Mouse (Mus musculus): Measurements from ENCODE around the gene Gna11. TPM values are rescaled to one million over a fixed set of nuclear protein-coding genes. Genes with fewer than 3 reads are reported as not detected.

The Gna11 gene
- polyA plus RNA-seq, 1 experiment from 2014 or later = 77.1 TPM

DNA sequence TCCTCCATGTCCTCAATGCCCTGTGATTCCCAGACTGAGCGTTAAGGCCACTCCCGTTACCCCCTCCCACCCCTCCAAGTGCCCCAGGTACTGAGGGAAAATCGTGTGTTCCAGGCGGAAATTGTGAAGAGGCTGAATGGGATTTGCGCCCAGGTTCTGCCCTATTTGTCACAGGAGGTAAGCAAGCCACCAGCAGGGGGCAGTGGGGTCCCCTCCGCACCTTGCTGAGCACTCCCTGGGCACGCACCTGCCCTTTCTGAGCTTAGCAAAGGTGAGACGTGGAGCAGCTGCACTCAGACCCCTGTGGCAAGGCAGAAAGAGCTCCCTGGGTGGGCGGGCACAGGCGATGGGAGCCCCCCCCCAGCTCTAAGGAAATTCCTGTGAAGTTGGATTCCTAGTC is 19.7 kb upstream of the Gna11 start:
- H3K4me2 ChIP-seq (replicated peaks) = peak overlapping the region; percentile 42; the same call in 1 of the 2 replicates
- peaks cover 80% of the 10 kb centered on the region for H3K4me1 ChIP-seq (replicated peaks)
- H3K36me3 ChIP-seq = peaks cover 43% of the 10 kb centered on the region
- H3K27me3 ChIP-seq = peaks cover 58% of the 10 kb centered on the region
- 0 out of 2 replicates have a peak overlapping the region, but pooled peaks have one; percentile 25 for H3K27ac ChIP-seq
- H3K4me3 ChIP-seq (replicated peaks) = no peak overlapping the region
- H3K9me3 ChIP-seq = no peaks in the 10 kb centered on the region
- 19% methylated on average over 10 of the region's 10 CpGs for WGBS
- no peak overlapping the region for H3K9ac ChIP-seq (replicated peaks)
- no peak for ATAC-seq

DNA sequence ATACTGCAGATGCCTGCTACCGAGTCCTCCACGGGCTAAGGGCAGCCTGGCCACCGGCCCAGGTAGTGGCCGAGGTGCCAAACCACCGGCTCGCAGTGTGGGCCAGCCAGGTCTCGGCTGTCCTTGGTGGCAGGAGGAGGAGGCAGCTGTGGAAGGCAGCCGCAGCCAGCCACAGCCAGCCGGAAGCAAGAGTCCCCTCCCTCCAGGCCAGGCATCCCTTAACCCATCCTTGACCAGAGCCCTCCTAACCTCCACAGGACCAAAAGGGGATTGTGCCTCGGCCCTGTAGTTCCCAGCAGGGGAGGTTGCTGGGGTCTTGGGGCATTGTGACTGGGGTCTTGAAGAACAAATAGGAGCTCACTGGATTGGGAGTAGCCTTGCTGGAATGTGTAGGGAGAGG is 19.2 kb upstream of the Gna11 start:
- H3K9me3 ChIP-seq = no peaks in the 10 kb centered on the region
- ATAC-seq = no peak
- 7% methylated on average over 10 of the region's 10 CpGs for WGBS
- H3K27me3 ChIP-seq = peaks cover 53% of the 10 kb centered on the region
- H3K4me3 ChIP-seq (replicated peaks) = peak overlapping the region; percentile 27
- H3K4me2 ChIP-seq (replicated peaks) = peak overlapping the region; percentile 42
- 0 out of 2 replicates have a peak overlapping the region, but pooled peaks have one; percentile 25 for H3K27ac ChIP-seq
- H3K36me3 ChIP-seq = peaks cover 43% of the 10 kb centered on the region
- H3K9ac ChIP-seq (replicated peaks) = peak overlapping the region; percentile 52; the same call in 1 of the 2 replicates
- peaks cover 75% of the 10 kb centered on the region for H3K4me1 ChIP-seq (replicated peaks)

- Histone ChIP-seq H3K4me1 (replicated peaks) (peaks cover 73% of the 10 kb centered on the region), H3K27ac (no peak overlapping the region), H3K36me3 (peaks cover 43% of the 10 kb centered on the region), H3K27me3 (peaks cover 53% of the 10 kb centered on the region), H3K4me2 (replicated peaks) (peak overlapping the region; percentile 42), H3K9me3 (no peaks in the 10 kb centered on the region), H3K9ac (replicated peaks) (peak overlapping the region; percentile 52; the same call in 1 of the 2 replicates), H3K4me3 (replicated peaks) (no peak overlapping the region)
- no peak for ATAC-seq
- WGBS = 51% methylated on average over 6 of the region's 6 CpGs
Measured at GRCm38 (mm10) chr10:81563481-81563880, 18.5 kb upstream of the Gna11 start.

- 73% methylated on average over 6 of the region's 6 CpGs for WGBS
- H3K27ac ChIP-seq = no peak overlapping the region
- H3K9ac ChIP-seq (replicated peaks) = peak overlapping the region; percentile 54
- H3K27me3 ChIP-seq = peaks cover 43% of the 10 kb centered on the region
- peaks cover 64% of the 10 kb centered on the region for H3K4me1 ChIP-seq (replicated peaks)
- no peaks in the 10 kb centered on the region for H3K9me3 ChIP-seq
- ATAC-seq = no peak
- H3K4me3 ChIP-seq (replicated peaks) = 0 out of 2 replicates have a peak overlapping the region, but pooled peaks have one; percentile 8
- peaks cover 43% of the 10 kb centered on the region for H3K36me3 ChIP-seq
- peak overlapping the region; percentile 33 for H3K4me2 ChIP-seq (replicated peaks)
Measured at GRCm38 (mm10) chr10:81562411-81562810, 17.4 kb upstream of the Gna11 start.

DNA sequence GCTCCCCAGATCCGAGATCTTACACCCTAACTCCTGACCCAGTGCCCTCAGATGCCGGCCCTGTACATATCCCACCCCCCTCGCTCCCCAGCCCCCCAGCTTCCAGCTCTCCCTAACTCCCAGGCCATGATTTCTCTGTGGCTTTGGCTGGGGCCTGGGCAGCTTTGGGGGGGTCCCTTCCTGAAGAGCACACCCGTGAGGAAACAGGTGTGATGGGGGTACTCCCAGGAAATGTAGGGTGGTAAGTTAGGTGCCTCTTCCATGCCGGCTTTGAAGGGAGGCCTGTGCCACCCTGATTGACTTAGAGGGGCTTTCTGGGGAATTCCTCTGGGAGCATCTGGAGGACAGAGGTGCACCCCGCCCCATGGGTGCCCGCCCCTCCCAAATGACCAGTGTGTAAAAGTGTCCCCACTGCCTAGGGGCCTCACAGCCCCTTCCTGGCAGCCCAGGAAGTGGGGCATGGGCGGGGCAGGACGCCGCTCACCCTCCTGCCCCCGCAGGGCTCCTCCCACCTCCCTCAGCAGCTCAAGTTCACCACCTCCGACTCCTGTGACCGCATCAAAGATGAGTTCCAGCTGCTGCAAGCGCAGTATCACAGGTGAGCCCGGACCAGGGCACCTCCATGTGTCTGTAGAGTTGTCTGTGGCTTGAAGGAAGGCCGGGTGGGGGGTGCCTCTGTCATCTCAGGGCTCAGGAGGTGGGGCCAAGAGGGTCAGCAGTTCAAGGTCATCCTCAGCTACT is 15.9 kb upstream of the Gna11 start:
- H3K4me3 ChIP-seq (replicated peaks) = peak overlapping the region; percentile 95
- WGBS = 39% methylated on average over 16 of the region's 16 CpGs
- peak overlapping the region; percentile 95 for H3K4me2 ChIP-seq (replicated peaks)
- H3K9me3 ChIP-seq = no peaks in the 10 kb centered on the region
- peak overlapping the region; percentile 100 for H3K9ac ChIP-seq (replicated peaks)
- peak overlapping the region; percentile 92 for H3K27ac ChIP-seq
- peaks cover 55% of the 10 kb centered on the region for H3K4me1 ChIP-seq (replicated peaks)
- H3K36me3 ChIP-seq = peaks cover 32% of the 10 kb centered on the region
- peaks cover 28% of the 10 kb centered on the region for H3K27me3 ChIP-seq
- ATAC-seq = no peak; the same call in 1 of the 2 replicates

DNA sequence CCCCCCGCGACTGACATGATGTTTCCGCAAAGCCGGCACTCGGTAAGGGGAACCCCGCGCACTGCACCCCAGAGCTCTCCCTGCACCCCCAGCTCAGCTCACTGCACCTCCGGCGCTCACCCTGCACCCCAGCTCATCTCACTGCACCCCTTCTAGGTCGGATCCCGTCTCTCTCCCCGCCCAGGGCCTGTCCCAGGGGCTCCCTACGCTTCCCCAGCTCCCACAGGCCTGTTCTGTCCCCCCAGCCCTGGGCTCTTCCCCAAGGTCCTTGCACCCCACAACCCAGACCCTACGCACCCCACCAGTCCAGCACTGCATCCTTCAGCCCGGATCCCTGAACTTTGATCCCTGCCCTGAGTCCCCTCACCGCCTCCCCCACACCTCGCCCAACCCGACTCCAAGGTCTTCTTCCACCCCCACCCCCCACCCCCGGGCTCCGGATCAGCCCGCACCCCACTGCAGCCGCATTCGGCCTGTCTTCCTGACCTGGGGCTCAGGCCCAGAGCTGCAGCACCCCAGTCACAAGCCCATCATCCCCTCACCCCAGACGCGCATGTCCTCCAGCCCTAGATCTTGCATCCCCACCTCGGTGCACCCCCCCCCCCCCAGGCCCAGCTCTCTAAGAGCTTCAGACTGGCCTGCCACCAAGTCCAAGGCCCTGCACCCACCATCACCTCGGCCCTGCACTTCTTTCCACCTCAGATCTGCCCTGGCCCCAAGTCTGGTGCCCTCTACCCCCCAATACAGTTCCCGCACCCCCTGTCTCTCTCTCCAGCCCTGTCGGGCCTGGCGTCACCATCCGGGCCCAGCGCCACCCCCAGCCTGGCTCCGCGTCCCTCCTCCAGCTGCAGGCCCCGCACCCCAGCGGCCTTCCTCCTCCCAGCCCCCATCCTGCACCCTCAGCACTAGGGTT is 14.9 kb upstream of the Gna11 start:
- 2% methylated on average over 36 of the region's 36 CpGs for WGBS
- H3K27ac ChIP-seq = peak overlapping the region; percentile 92
- H3K9me3 ChIP-seq = no peaks in the 10 kb centered on the region
- peak overlapping the region; percentile 95 for H3K4me2 ChIP-seq (replicated peaks)
- H3K4me1 ChIP-seq (replicated peaks) = peaks cover 49% of the 10 kb centered on the region
- ATAC-seq = peak; percentile 50
- peaks cover 18% of the 10 kb centered on the region for H3K27me3 ChIP-seq
- peak overlapping the region; percentile 100 for H3K9ac ChIP-seq (replicated peaks)
- peak overlapping the region; percentile 95 for H3K4me3 ChIP-seq (replicated peaks)
- peaks cover 22% of the 10 kb centered on the region for H3K36me3 ChIP-seq

DNA sequence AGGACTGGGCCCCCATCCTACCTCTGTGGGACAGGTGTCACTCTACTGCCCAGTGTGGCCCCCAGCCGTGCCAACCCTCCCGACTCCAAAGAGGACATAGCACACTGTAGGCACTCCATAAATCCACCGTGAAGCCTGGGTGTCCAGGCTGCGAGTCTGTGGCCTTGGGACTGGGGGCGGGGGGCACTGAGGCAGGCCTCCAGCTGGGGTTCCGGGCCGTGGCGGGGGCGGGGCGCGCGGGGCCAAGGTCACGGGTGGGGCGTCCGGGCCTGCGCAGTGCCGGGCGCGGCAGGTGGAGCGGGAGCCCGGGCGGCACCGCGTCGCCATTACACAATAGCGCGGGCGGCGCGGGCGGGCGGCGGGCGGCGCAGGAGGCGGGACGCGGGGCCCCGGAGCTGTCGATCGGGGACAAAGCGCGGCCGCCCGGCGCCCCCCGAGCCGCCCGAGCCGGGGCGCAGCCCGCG is 14.2 kb upstream of the Gna11 start, which contains the start of gene Aes:
Gene Aes, plus strand, starts transcription at position 326 of the 464 bp plus-strand sequence.
- Histone ChIP-seq H3K4me3 (replicated peaks) (peak within 1 kb of the TSS; percentile 95), H3K4me2 (replicated peaks) (peak within 1 kb of the TSS; percentile 95), H3K27me3 (peaks cover 11% of the 10 kb centered on the region), H3K9ac (replicated peaks) (peak within 1 kb of the TSS; percentile 100), H3K36me3 (peaks cover 16% of the 10 kb centered on the region), H3K4me1 (replicated peaks) (peaks cover 42% of the 10 kb centered on the region), H3K27ac (peak within 1 kb of the TSS; percentile 92), H3K9me3 (no peaks in the 10 kb centered on the region)
- peak; percentile 57 for ATAC-seq
- under 1% methylated on average over 46 of the region's 53 CpGs for WGBS

DNA sequence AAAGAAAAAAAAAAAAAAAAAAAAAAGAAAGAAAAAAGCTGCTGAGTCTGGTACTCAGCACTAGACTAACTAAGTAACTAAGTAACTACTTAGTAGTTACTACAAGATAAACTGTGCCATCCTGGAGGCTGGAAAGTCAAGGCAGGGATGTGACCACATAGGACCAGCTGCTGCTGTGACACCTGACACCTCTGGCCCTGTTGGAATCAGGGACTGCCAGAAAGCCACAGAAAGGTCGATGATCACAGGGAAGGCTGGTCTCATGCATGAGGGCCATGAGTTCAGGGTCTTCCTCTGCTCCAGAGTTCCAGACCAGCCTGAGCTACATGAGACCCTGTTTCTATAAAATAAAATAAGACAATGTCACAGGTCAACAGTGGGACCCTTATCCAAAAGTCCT is 12.5 kb upstream of the Gna11 start:
- Histone ChIP-seq H3K27ac (no peak overlapping the region), H3K4me2 (replicated peaks) (no peak overlapping the region), H3K36me3 (peaks cover 10% of the 10 kb centered on the region), H3K4me3 (replicated peaks) (no peak overlapping the region), H3K9ac (replicated peaks) (no peak overlapping the region), H3K4me1 (replicated peaks) (peaks cover 26% of the 10 kb centered on the region), H3K9me3 (no peaks in the 10 kb centered on the region), H3K27me3 (no peaks in the 10 kb centered on the region)
- 73% methylated on average over 1 of the region's 1 CpGs for WGBS
- no peak for ATAC-seq

DNA sequence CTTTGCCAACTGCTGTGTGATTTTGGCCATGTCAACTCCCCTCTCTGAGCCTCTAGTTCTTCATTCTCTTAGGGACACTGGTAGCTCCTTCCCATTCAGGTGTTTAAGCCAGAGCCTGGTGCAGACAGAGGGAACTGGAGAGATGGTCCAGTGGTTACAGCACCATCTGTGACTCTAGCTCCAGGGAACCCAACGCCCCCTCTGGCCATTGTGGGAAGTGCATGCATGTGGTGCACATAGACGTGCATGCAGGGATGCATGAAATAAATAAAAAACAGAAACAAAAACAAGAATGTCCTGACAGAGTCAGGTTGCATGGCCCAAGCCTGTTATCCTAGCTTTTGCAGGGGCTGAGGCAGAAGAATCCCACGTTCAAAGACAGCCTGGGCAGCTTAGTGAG is 11.3 kb upstream of the Gna11 start:
- WGBS = 75% methylated on average over 3 of the region's 3 CpGs
- ATAC-seq = no peak
- H3K36me3 ChIP-seq = peaks cover 2% of the 10 kb centered on the region
- H3K4me2 ChIP-seq (replicated peaks) = no peak overlapping the region
- H3K27me3 ChIP-seq = no peaks in the 10 kb centered on the region
- H3K4me3 ChIP-seq (replicated peaks) = no peak overlapping the region
- peaks cover 18% of the 10 kb centered on the region for H3K4me1 ChIP-seq (replicated peaks)
- no peak overlapping the region for H3K27ac ChIP-seq
- no peaks in the 10 kb centered on the region for H3K9me3 ChIP-seq
- H3K9ac ChIP-seq (replicated peaks) = no peak overlapping the region

- no peak overlapping the region for H3K27ac ChIP-seq
- no peak overlapping the region for H3K9ac ChIP-seq (replicated peaks)
- ATAC-seq = no peak
- no peak overlapping the region for H3K4me3 ChIP-seq (replicated peaks)
- no peaks in the 10 kb centered on the region for H3K27me3 ChIP-seq
- H3K4me1 ChIP-seq (replicated peaks) = peaks cover 6% of the 10 kb centered on the region
- no peaks in the 10 kb centered on the region for H3K36me3 ChIP-seq
- WGBS = 88% methylated on average over 6 of the region's 6 CpGs
- no peak overlapping the region for H3K4me2 ChIP-seq (replicated peaks)
- H3K9me3 ChIP-seq = no peaks in the 10 kb centered on the region
Measured at GRCm38 (mm10) chr10:81553807-81554755, 9.1 kb upstream of the Gna11 start.

DNA sequence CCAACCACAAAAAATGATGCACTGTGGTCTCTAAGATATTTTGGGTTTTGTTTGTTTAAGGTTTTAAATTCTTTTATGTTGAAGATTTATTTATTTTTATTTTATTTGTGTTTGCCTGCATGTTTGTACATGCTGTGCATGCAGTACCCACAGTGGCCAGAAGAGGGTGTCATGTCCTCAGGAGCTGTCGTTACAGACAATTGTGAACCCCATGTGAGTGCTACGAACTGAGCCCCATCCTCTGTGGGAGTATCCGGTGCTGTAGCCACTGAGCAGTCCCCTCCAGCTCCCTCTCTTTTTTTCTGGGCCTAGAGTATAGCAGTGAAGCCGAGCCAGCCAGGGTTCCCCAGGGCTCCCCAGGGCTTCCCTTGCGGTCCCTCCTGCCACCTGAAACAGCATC is 8.2 kb upstream of the Gna11 start:
- Histone ChIP-seq H3K9ac (replicated peaks) (no peak overlapping the region), H3K27ac (no peak overlapping the region), H3K36me3 (no peaks in the 10 kb centered on the region), H3K27me3 (no peaks in the 10 kb centered on the region), H3K9me3 (no peaks in the 10 kb centered on the region), H3K4me2 (replicated peaks) (no peak overlapping the region), H3K4me3 (replicated peaks) (no peak overlapping the region), H3K4me1 (replicated peaks) (no peaks in the 10 kb centered on the region; the same call in 1 of the 2 replicates)
- no peak for ATAC-seq
- WGBS = 82% methylated on average over 5 of the region's 5 CpGs
